Mouse (Mus musculus) testis, postnatal 10 days (tissue): ENCODE measurements around the gene Zfp9.
A peak's percentile ranks its signal among the peaks of the same experiment; 100 is the strongest.

Source experiments
- DNase-seq: peaks from one replicate; pipeline ENCODE4 v3.0.0; 2021; ENCODE audit warnings: low spot score

Zfp9 gene

GRCm38 (mm10) chr6:118478957-118479708 is at the start of gene Zfp9:
Gene Zfp9, minus strand, starts transcription at chr6:118479320.
- peak; percentile 81 for DNase-seq

GRCm38 (mm10) chr6:118520668-118521067 is 41.5 kb upstream of the Zfp9 start:
- DNase-seq, result no peak

- DNase-seq, result no peak
Observed at GRCm38 (mm10) chr6:118513335-118514012, 34.4 kb upstream of the Zfp9 start.

- no peak for DNase-seq
Observed at GRCm38 (mm10) chr6:118499010-118499409, 19.9 kb upstream of the Zfp9 start.

- no peak for DNase-seq
Observed at GRCm38 (mm10) chr6:118482125-118482524, 3.0 kb upstream of the Zfp9 start.

- DNase-seq, result no peak
Observed at GRCm38 (mm10) chr6:118477875-118478785, 990 bp downstream of the Zfp9 start.

- no peak for DNase-seq
Observed at GRCm38 (mm10) chr6:118462069-118462705, 16.9 kb downstream of the Zfp9 start.

- DNase-seq, result no peak
Observed at GRCm38 (mm10) chr6:118457726-118458125, 21.4 kb downstream of the Zfp9 start.

- peak; percentile 91 for DNase-seq
Observed at GRCm38 (mm10) chr6:118455042-118455631, 24.0 kb downstream of the Zfp9 start, which contains the start of gene Zfp248. Gene Zfp248, minus strand, starts transcription at chr6:118455528.

GRCm38 (mm10) chr6:118454452-118454851 is 24.7 kb downstream of the Zfp9 start:
- peak; percentile 43 for DNase-seq

- no peak for DNase-seq
Observed at GRCm38 (mm10) chr6:118431502-118431901, 47.6 kb downstream of the Zfp9 start.

GRCm38 (mm10) chr6:118426666-118427065 is 52.5 kb downstream of the Zfp9 start:
- no peak for DNase-seq

- peak; percentile 95 for DNase-seq
Observed at GRCm38 (mm10) chr6:118419050-118419920, 59.8 kb downstream of the Zfp9 start, which contains the start of gene Bms1. Gene Bms1, minus strand, starts transcription at chr6:118419474.
